Mouse (Mus musculus) heart, embryonic 13.5 days (tissue): ENCODE measurements around the gene Zfp13. TPM values are rescaled to one million over a fixed set of nuclear protein-coding genes. Genes with fewer than 3 reads are reported as not detected.
"Not testable (repeated sequence)": the region's sequence is repeated elsewhere in the genome, so short reads cannot be mapped to it uniquely, and the experiment has no call there.

ENCODE experiments used
- ATAC-seq: fragments of 200-750 bp; cut with Nextera tagmentation; 2 replicates; pipeline ENCODE4 v1.8.0; 2017; ENCODE audit warnings: moderate TSS enrichment; ENCODE audit not compliant: insufficient number of reproducible peaks, low FRiP score, low TSS enrichment; ENCODE audit errors: extremely low read depth
- H3K27ac ChIP-seq: fragments of 300-500 bp; sonication (generic); replicated peaks from 2 replicates; pipeline ENCODE4 v1.5.1; 2015; ENCODE audit warnings: moderate library complexity, mild to moderate bottlenecking, inconsistent platforms
- H3K27me3 ChIP-seq: fragments of 300-500 bp; sonication (generic); replicated peaks from 2 replicates; pipeline ENCODE4 v1.6.1; 2015; ENCODE audit warnings: mild to moderate bottlenecking, inconsistent platforms
- H3K36me3 ChIP-seq: fragments of 300-500 bp; sonication (generic); 2 replicates; pipeline ENCODE4 v1.6.1; 2015; ENCODE audit warnings: mild to moderate bottlenecking, inconsistent platforms
- H3K4me1 ChIP-seq: fragments of 300-500 bp; sonication (generic); 2 replicates; pipeline ENCODE4 v1.6.1; 2015; ENCODE audit warnings: inconsistent platforms
- H3K4me2 ChIP-seq: fragments of 300-500 bp; sonication (generic); 2 replicates; pipeline ENCODE4 v1.6.1; 2015; ENCODE audit warnings: inconsistent platforms, mild to moderate bottlenecking, moderate library complexity
- H3K4me3 ChIP-seq: fragments of 300-500 bp; sonication (generic); 2 replicates; pipeline ENCODE4 v1.5.1; 2015; ENCODE audit warnings: moderate library complexity, mild to moderate bottlenecking, inconsistent platforms
- H3K9ac ChIP-seq: fragments of 300-500 bp; sonication (generic); 2 replicates; pipeline ENCODE4 v1.6.1; 2015; ENCODE audit warnings: inconsistent platforms, mild to moderate bottlenecking, moderate library complexity
- H3K9me3 ChIP-seq: fragments of 300-500 bp; sonication (generic); 2 replicates; pipeline ENCODE4 v1.6.1; 2016; ENCODE audit warnings: inconsistent platforms
- WGBS: fragments of 180-500 bp; shearing (Covaris S2); methylation state at CpG from one replicate; pipeline ENCODE4 v1.1.7; 2015; ENCODE audit warnings: mixed read lengths; 5-methylcytosine and 5-hydroxymethylcytosine counted together
- polyA plus RNA-seq: library from polyadenylated mRNA; unstranded; fragments of >200 nt; fragmentation: Nextera tagmentation; extraction: Ambion mirVana; gene quantifications from 2 replicates; pipeline ENCODE4 v1.2.1, GENCODE M21; 2015

The Zfp13 gene
- polyA plus RNA-seq, 1 experiment from 2014 or later, result 9.2 TPM

GRCm38 (mm10) chr17:23605220-23605619, 5.9 kb upstream of the Zfp13 start:
- H3K9ac ChIP-seq, result no peak overlapping the region
- no peak for ATAC-seq
- H3K36me3 ChIP-seq, result no peaks in the 10 kb centered on the region
- WGBS, result 77% methylated on average over 8 of the region's 8 CpGs
- no peak overlapping the region for H3K4me3 ChIP-seq
- H3K27ac ChIP-seq, result no peak overlapping the region
- no peaks in the 10 kb centered on the region for H3K4me1 ChIP-seq
- no peak overlapping the region for H3K4me2 ChIP-seq
- H3K9me3 ChIP-seq, result no peaks in the 10 kb centered on the region
- H3K27me3 ChIP-seq, result no peaks in the 10 kb centered on the region; the same call in 1 of the 2 replicates

GRCm38 (mm10) chr17:23604394-23604793, 5.1 kb upstream of the Zfp13 start:
- WGBS, result 64% methylated on average over 7 of the region's 7 CpGs

GRCm38 (mm10) chr17:23603542-23603941, 4.3 kb upstream of the Zfp13 start:
- Histone ChIP-seq H3K4me3 (no peak overlapping the region), H3K4me2 (no peak overlapping the region), H3K36me3 (no peaks in the 10 kb centered on the region), H3K9ac (no peak overlapping the region), H3K27me3 (no peaks in the 10 kb centered on the region), H3K4me1 (peaks cover 9% of the 10 kb centered on the region), H3K27ac (no peak overlapping the region), H3K9me3 (no peaks in the 10 kb centered on the region)
- 62% methylated on average over 2 of the region's 2 CpGs for WGBS
- ATAC-seq, result no peak

More at GRCm38 (mm10) chr17:23604394-23604793, 5.1 kb upstream of the Zfp13 start:
- Histone ChIP-seq H3K36me3 (no peaks in the 10 kb centered on the region), H3K9ac (no peak overlapping the region), H3K4me1 (peaks cover 7% of the 10 kb centered on the region), H3K4me3 (no peak overlapping the region), H3K9me3 (no peaks in the 10 kb centered on the region), H3K27me3 (no peaks in the 10 kb centered on the region), H3K27ac (no peak overlapping the region), H3K4me2 (no peak overlapping the region)
- no peak for ATAC-seq

- Histone ChIP-seq H3K27ac (no peak overlapping the region), H3K9me3 (no peaks in the 10 kb centered on the region), H3K4me3 (no peak overlapping the region), H3K36me3 (no peaks in the 10 kb centered on the region), H3K9ac (no peak overlapping the region), H3K4me2 (no peak overlapping the region), H3K27me3 (no peaks in the 10 kb centered on the region), H3K4me1 (peaks cover 13% of the 10 kb centered on the region)
- WGBS, result 18% methylated on average over 8 of the region's 8 CpGs
- ATAC-seq, result no peak
These were observed 3.8 kb upstream of the Zfp13 start for GRCm38 (mm10) chr17:23603077-23603476.

GRCm38 (mm10) chr17:23601836-23602585, 2.7 kb upstream of the Zfp13 start:
- Histone ChIP-seq H3K27ac (no peak overlapping the region), H3K36me3 (no peaks in the 10 kb centered on the region), H3K4me3 (no peak overlapping the region), H3K9ac (no peak overlapping the region), H3K4me2 (no peak overlapping the region), H3K4me1 (peaks cover 13% of the 10 kb centered on the region), H3K27me3 (no peaks in the 10 kb centered on the region), H3K9me3 (no peaks in the 10 kb centered on the region)
- 47% methylated on average over 10 of the region's 10 CpGs for WGBS
- ATAC-seq, result no peak

- WGBS, result 47% methylated on average over 15 of the region's 15 CpGs
- no peak for ATAC-seq
- Histone ChIP-seq H3K27ac (peak within 1 kb of the TSS; percentile 93; the same call in 1 of the 2 replicates), H3K9ac (peak within 1 kb of the TSS; percentile 86), H3K4me1 (peaks cover 13% of the 10 kb centered on the region), H3K4me2 (peak within 1 kb of the TSS; percentile 88), H3K4me3 (peak within 1 kb of the TSS; percentile 54), H3K27me3 (no peaks in the 10 kb centered on the region), H3K36me3 (no peaks in the 10 kb centered on the region), H3K9me3 (no peaks in the 10 kb centered on the region)
These were observed 1.6 kb upstream of the Zfp13 start, which contains the start of gene Zscan10 for GRCm38 (mm10) chr17:23600641-23601622. Zscan10 (plus strand) TSS chr17:23600856.

GRCm38 (mm10) chr17:23599605-23600063, 347 bp upstream of the Zfp13 start:
- Histone ChIP-seq H3K27me3 (no peaks in the 10 kb centered on the region), H3K36me3 (no peaks in the 10 kb centered on the region), H3K4me1 (peaks cover 13% of the 10 kb centered on the region), H3K27ac (peak overlapping the region; percentile 93), H3K4me3 (peak overlapping the region; percentile 54), H3K9ac (peak overlapping the region; percentile 86), H3K4me2 (peak overlapping the region; percentile 88), H3K9me3 (no peaks in the 10 kb centered on the region)
- ATAC-seq, result no peak
- WGBS, result 30% methylated on average over 7 of the region's 7 CpGs

GRCm38 (mm10) chr17:23595139-23595538, 4.1 kb downstream of the Zfp13 start:
- not testable (repeated sequence) for H3K9me3 ChIP-seq, H3K27ac ChIP-seq, H3K27me3 ChIP-seq, ATAC-seq, H3K4me3 ChIP-seq, H3K4me2 ChIP-seq, H3K9ac ChIP-seq, H3K36me3 ChIP-seq
- 73% methylated on average over 4 of the region's 4 CpGs for WGBS
- peaks cover 22% of the 10 kb centered on the region for H3K4me1 ChIP-seq

- Histone ChIP-seq H3K9ac (peak overlapping the region; percentile 79), H3K4me1 (peaks cover 9% of the 10 kb centered on the region), H3K27ac (peak overlapping the region; percentile 67), H3K36me3 (no peaks in the 10 kb centered on the region), H3K27me3 (no peaks in the 10 kb centered on the region), H3K4me3 (peak overlapping the region; percentile 63), H3K4me2 (peak overlapping the region; percentile 79), H3K9me3 (no peaks in the 10 kb centered on the region)
- WGBS, result 12% methylated on average over 13 of the region's 13 CpGs
- ATAC-seq, result no peak
These were observed 6.4 kb downstream of the Zfp13 start for GRCm38 (mm10) chr17:23592926-23593300.

- Histone ChIP-seq H3K4me1 (peaks cover 9% of the 10 kb centered on the region), H3K4me2 (peak overlapping the region; percentile 79), H3K9me3 (no peaks in the 10 kb centered on the region), H3K36me3 (no peaks in the 10 kb centered on the region), H3K27ac (peak overlapping the region; percentile 67), H3K4me3 (peak overlapping the region; percentile 63), H3K27me3 (no peaks in the 10 kb centered on the region), H3K9ac (peak overlapping the region; percentile 79)
- 7% methylated on average over 34 of the region's 34 CpGs for WGBS
- ATAC-seq, result peak; percentile 86
These were observed 6.9 kb downstream of the Zfp13 start for GRCm38 (mm10) chr17:23592208-23592925.

- no peak for ATAC-seq
- no peak overlapping the region for H3K4me3 ChIP-seq
- no peak overlapping the region for H3K4me2 ChIP-seq
- H3K27me3 ChIP-seq, result no peaks in the 10 kb centered on the region
- H3K36me3 ChIP-seq, result peaks cover 15% of the 10 kb centered on the region
- H3K27ac ChIP-seq, result no peak overlapping the region
- no peak overlapping the region for H3K9ac ChIP-seq
- H3K4me1 ChIP-seq, result peaks cover 22% of the 10 kb centered on the region
- 36% methylated on average over 2 of the region's 2 CpGs for WGBS
- H3K9me3 ChIP-seq, result no peaks in the 10 kb centered on the region
These were observed 12.0 kb downstream of the Zfp13 start for GRCm38 (mm10) chr17:23587253-23587652.
